In genomic region chr8:105078591-105078990, GRCm38 (mm10) we compare ENCODE assay signal across 51 mouse cellular contexts. TPM values are rescaled to one million over a fixed set of nuclear protein-coding genes. Genes with fewer than 3 reads are reported as not detected.
"Had no signal": no experiment of that assay in that cellular context is flagged by ENCODE, and none has a peak within 500 bp of the region (broad histone marks: within the 10 kb centered on the region; RNA-seq: fewer than 3 reads in every experiment).

No protein-coding gene starts in this region.

- H3K9ac ChIP-seq: heart, embryonic 12.5 days; heart, embryonic 13.5 days; heart, embryonic 15.5 days; hindbrain, embryonic 12.5 days; hindbrain, embryonic 13.5 days; hindbrain, embryonic 14.5 days; hindbrain, embryonic 15.5 days; intestine, embryonic 15.5 days; kidney, embryonic 15.5 days had no signal

- H3K27me3 ChIP-seq: heart, embryonic 13.5 days; heart, embryonic 15.5 days; hindbrain, embryonic 12.5 days; hindbrain, embryonic 13.5 days; hindbrain, embryonic 15.5 days; intestine, embryonic 15.5 days; kidney, embryonic 15.5 days had no signal

- H3K4me1 ChIP-seq: hindbrain, embryonic 10.5 days; hindbrain, embryonic 12.5 days; hindbrain, embryonic 13.5 days; hindbrain, embryonic 15.5 days; intestine, embryonic 15.5 days; kidney, embryonic 15.5 days had no signal

- H3K4me3 ChIP-seq: heart, embryonic 10.5 days; heart, embryonic 12.5 days; heart, embryonic 13.5 days; heart, embryonic 15.5 days; hindbrain, embryonic 10.5 days; hindbrain, embryonic 12.5 days; hindbrain, embryonic 13.5 days; hindbrain, embryonic 15.5 days; intestine, embryonic 15.5 days; kidney, embryonic 15.5 days; layer of hippocampus, adult 2 months had no signal

- DNase-seq: heart, postnatal 10 days; heart, postnatal 14 days; heart, postnatal 36 days; heart, postnatal 4 days; kidney, adult 11 months; kidney, adult 18-20 months; kidney, adult 2 months; kidney, adult 8-10 months; kidney, adult 9 months; kidney, postnatal 10 days; kidney, postnatal 14 days; kidney, postnatal 25 days; kidney, postnatal 36 days; kidney, postnatal 4 days; layer of hippocampus, adult 9-11 months; layer of hippocampus, postnatal 36 days had no signal

- H3K27ac ChIP-seq: heart, embryonic 10.5 days; heart, embryonic 13.5 days; heart, embryonic 15.5 days; hindbrain, embryonic 10.5 days; hindbrain, embryonic 12.5 days; hindbrain, embryonic 13.5 days; hindbrain, embryonic 14.5 days; hindbrain, embryonic 15.5 days; hindbrain, postnatal 0 days; intestine, embryonic 15.5 days; kidney, embryonic 15.5 days; kidney, postnatal 0 days; layer of hippocampus, adult 2 months had no signal

- H3K36me3 ChIP-seq: heart, embryonic 10.5 days; heart, embryonic 12.5 days; heart, embryonic 13.5 days; heart, embryonic 15.5 days; hindbrain, embryonic 10.5 days; hindbrain, embryonic 12.5 days; hindbrain, embryonic 13.5 days; hindbrain, embryonic 15.5 days; intestine, embryonic 15.5 days; kidney, embryonic 15.5 days had no signal

RNA-seq across cellular contexts. Expression of gene Ces3b, which starts 5.0 kb away (rescaled TPM):
- total RNA-seq: heart, postnatal 14 days; heart, postnatal 36 days; heart, postnatal 4 days; hematopoietic stem cell, adult 5-6 weeks; hindbrain, postnatal 0 days; layer of hippocampus, adult 18-20 months; layer of hippocampus, adult 2 months; layer of hippocampus, adult 8-10 months; layer of hippocampus, postnatal 10 days; layer of hippocampus, postnatal 14 days; layer of hippocampus, postnatal 25 days; layer of hippocampus, postnatal 36 days; left cerebral cortex, adult 18-20 months had no signal
- polyA plus RNA-seq: heart, embryonic 10.5 days; heart, embryonic 11.5 days; heart, embryonic 12.5 days; heart, embryonic 13.5 days; hindbrain, embryonic 10.5 days; hindbrain, embryonic 11.5 days; hindbrain, embryonic 12.5 days; hindbrain, embryonic 13.5 days; hindbrain, embryonic 14.5 days; hindbrain, embryonic 15.5 days; hindbrain, embryonic 16.5 days; hindbrain, postnatal 0 days; inflammation-experienced regulatory T-cells, adult 6 months; intestine, embryonic 14.5 days; intestine, embryonic 15.5 days; intestine, embryonic 16.5 days; intestine, postnatal 0 days; kidney, adult 2 months; kidney, embryonic 14.5 days; kidney, embryonic 15.5 days; kidney, embryonic 16.5 days; kidney, postnatal 0 days; large intestine, adult 2 months had no signal

RNA-seq across cellular contexts. Expression of gene Ces3a, which starts 30.2 kb away (rescaled TPM):
- total RNA-seq: heart, postnatal 10 days; heart, postnatal 14 days; heart, postnatal 25 days; heart, postnatal 36 days; heart, postnatal 4 days; hematopoietic stem cell, adult 5-6 weeks; hindbrain, postnatal 0 days; layer of hippocampus, adult 18-20 months; layer of hippocampus, adult 2 months; layer of hippocampus, adult 8-10 months; layer of hippocampus, postnatal 10 days; layer of hippocampus, postnatal 14 days; layer of hippocampus, postnatal 25 days; layer of hippocampus, postnatal 36 days; left cerebral cortex, adult 18-20 months had no signal
- polyA plus RNA-seq: heart, embryonic 10.5 days; heart, embryonic 11.5 days; heart, embryonic 12.5 days; heart, embryonic 13.5 days; heart, embryonic 14.5 days; heart, embryonic 15.5 days; heart, embryonic 16.5 days; heart, postnatal 0 days; hindbrain, embryonic 10.5 days; hindbrain, embryonic 11.5 days; hindbrain, embryonic 12.5 days; hindbrain, embryonic 13.5 days; hindbrain, embryonic 14.5 days; hindbrain, embryonic 15.5 days; hindbrain, embryonic 16.5 days; hindbrain, postnatal 0 days; inflammation-experienced regulatory T-cells, adult 6 months; intestine, embryonic 14.5 days; intestine, embryonic 15.5 days; intestine, embryonic 16.5 days; intestine, postnatal 0 days; kidney, embryonic 14.5 days; kidney, embryonic 15.5 days; kidney, embryonic 16.5 days; kidney, postnatal 0 days; large intestine, adult 2 months had no signal

RNA-seq across cellular contexts. Expression of gene Ces4a, which starts 53.0 kb away (rescaled TPM):
- total RNA-seq: heart, postnatal 10 days; heart, postnatal 14 days; heart, postnatal 25 days; heart, postnatal 36 days; heart, postnatal 4 days; hematopoietic stem cell, adult 5-6 weeks; layer of hippocampus, adult 18-20 months; layer of hippocampus, adult 2 months; layer of hippocampus, adult 8-10 months; layer of hippocampus, postnatal 10 days; layer of hippocampus, postnatal 14 days; layer of hippocampus, postnatal 25 days; layer of hippocampus, postnatal 36 days; left cerebral cortex, adult 18-20 months had no signal
- polyA plus RNA-seq: heart, embryonic 10.5 days; heart, embryonic 11.5 days; heart, embryonic 12.5 days; heart, embryonic 13.5 days; heart, embryonic 14.5 days; heart, embryonic 15.5 days; heart, embryonic 16.5 days; heart, postnatal 0 days; hindbrain, embryonic 10.5 days; hindbrain, embryonic 11.5 days; hindbrain, embryonic 12.5 days; hindbrain, embryonic 13.5 days; hindbrain, embryonic 14.5 days; hindbrain, embryonic 16.5 days; inflammation-experienced regulatory T-cells, adult 6 months; intestine, embryonic 14.5 days; intestine, embryonic 15.5 days; intestine, embryonic 16.5 days; intestine, postnatal 0 days; kidney, adult 2 months; kidney, embryonic 14.5 days; kidney, embryonic 15.5 days; kidney, embryonic 16.5 days; kidney, postnatal 0 days; large intestine, adult 2 months had no signal
